Mouse (Mus musculus) G1E (cell line): ENCODE results near the gene Irak4. TPM values are rescaled to one million over a fixed set of nuclear protein-coding genes. Genes with fewer than 3 reads are reported as not detected.

ENCODE experiments used
- ATAC-seq: 2 replicates; pipeline ENCODE4 v1.8.0; 2016; ENCODE audit warnings: mild to moderate bottlenecking; ENCODE audit not compliant: insufficient number of reproducible peaks, poor library complexity, low FRiP score, severe bottlenecking; ENCODE audit errors: extremely low read depth
- DNase-seq: peaks from one replicate; pipeline ENCODE4 v3.0.0; 2012; ENCODE audit warnings: low spot score
- H3K27me3 ChIP-seq: 2 replicates; pipeline ENCODE4 v1.6.1; 2012; ENCODE audit warnings: mild to moderate bottlenecking, low read length, inconsistent platforms; ENCODE audit not compliant: insufficient read depth
- H3K36me3 ChIP-seq: replicated peaks from 2 replicates; pipeline ENCODE3; 2012; ENCODE audit warnings: mild to moderate bottlenecking, inconsistent platforms
- H3K4me1 ChIP-seq: 2 replicates; pipeline ENCODE4 v1.6.1; 2012; ENCODE audit warnings: low read depth, low read length, inconsistent platforms, mixed read lengths; ENCODE audit not compliant: insufficient read depth
- H3K4me3 ChIP-seq: 2 replicates; pipeline ENCODE4 v1.5.1; 2012; ENCODE audit warnings: low read depth, mild to moderate bottlenecking, inconsistent platforms, low read length, moderate library complexity, mixed read lengths
- H3K9me3 ChIP-seq: replicated peaks from 2 replicates; pipeline ENCODE4 v1.6.1; 2012; ENCODE audit warnings: inconsistent platforms
- CTCF ChIP-seq: IDR thresholded peaks from 2 replicates; pipeline ENCODE4 v1.5.1; 2012; ENCODE audit warnings: low read depth, low read length, inconsistent platforms, mixed read lengths
- GATA1 ChIP-seq: IDR thresholded peaks from 2 replicates; pipeline ENCODE4 v1.6.1; 2012; ENCODE audit warnings: borderline replicate concordance, low read length, inconsistent platforms, mixed read lengths
- GATA2 ChIP-seq: IDR thresholded peaks from 2 replicates; pipeline ENCODE4 v1.6.1; 2012; ENCODE audit warnings: low read depth, low read length, inconsistent platforms, borderline replicate concordance
- POLR2AphosphoS5 ChIP-seq: IDR thresholded peaks from 2 replicates; pipeline ENCODE4 v1.6.1; 2012; ENCODE audit warnings: low read depth, low read length, inconsistent platforms; ENCODE audit not compliant: insufficient replicate concordance
- TAL1 ChIP-seq: conservative IDR thresholded peaks from 2 replicates; pipeline ENCODE4 v1.6.1; 2012; ENCODE audit warnings: low read depth, low read length, inconsistent platforms, mixed read lengths
- polyA plus RNA-seq: library from polyadenylated mRNA; stranded (reverse); fragments of >175 nt; gene quantifications from 2 replicates; pipeline ENCODE4 v1.2.3, GENCODE M21; 2012
- total RNA-seq, 2 experiments: library from RNA; stranded (forward) in 1 of 2; stranded (reverse) in 1 of 2; fragments of 200-1000 nt in 1 of 2; fragments of >200 nt in 1 of 2; fragmentation: Nextera tagmentation in 1 of 2; gene quantifications; 2 replicates each; pipeline ENCODE4 v1.2.3; 2014 to 2017

Gene Irak4
- total and polyA plus RNA-seq, 3 experiments = 7.9 to 15.0 (median 10.4) TPM

GRCm38 (mm10) chr15:94558895-94559656, 15.6 kb downstream of the Irak4 start:
- H3K4me1 ChIP-seq = no peaks in the 10 kb centered on the region
- ATAC-seq (no peak), DNase-seq (no peak)
- no peaks in the 10 kb centered on the region for H3K27me3 ChIP-seq
- TF ChIP-seq TAL1 (no peak), POLR2AphosphoS5 (no peak), CTCF (no peak), GATA1 (no peak), GATA2 (no peak)
- peaks cover 67% of the 10 kb centered on the region for H3K36me3 ChIP-seq
- H3K9me3 ChIP-seq = no peaks in the 10 kb centered on the region
- no peak overlapping the region for H3K4me3 ChIP-seq

GRCm38 (mm10) chr15:94564909-94565308, 21.5 kb downstream of the Irak4 start:
- no peak for TF ChIP-seq GATA2
- no peak for TF ChIP-seq POLR2AphosphoS5
- TF ChIP-seq GATA1 = no peak
- ATAC-seq = no peak
- no peak for DNase-seq
- Histone ChIP-seq H3K9me3 (peaks cover 2% of the 10 kb centered on the region; the same call in 1 of the 2 replicates), H3K27me3 (no peaks in the 10 kb centered on the region), H3K4me3 (no peak overlapping the region), H3K36me3 (peaks cover 53% of the 10 kb centered on the region), H3K4me1 (no peaks in the 10 kb centered on the region)

- Histone ChIP-seq H3K9me3 (peaks cover 2% of the 10 kb centered on the region; the same call in 1 of the 2 replicates), H3K4me3 (no peak overlapping the region), H3K4me1 (no peaks in the 10 kb centered on the region), H3K36me3 (peaks cover 45% of the 10 kb centered on the region), H3K27me3 (no peaks in the 10 kb centered on the region)
- TF ChIP-seq GATA1 = no peak
- TF ChIP-seq POLR2AphosphoS5 = no peak
- TF ChIP-seq CTCF = no peak
- ATAC-seq = 0 out of 2 replicates have a peak, but pooled peaks have one; percentile 28
- DNase-seq = no peak
Observed at GRCm38 (mm10) chr15:94565854-94566253, 22.4 kb downstream of the Irak4 start.

GRCm38 (mm10) chr15:94568496-94569182, 25.2 kb downstream of the Irak4 start:
- DNase-seq = no peak
- no peaks in the 10 kb centered on the region for H3K27me3 ChIP-seq
- TF ChIP-seq POLR2AphosphoS5 = no peak
- TF ChIP-seq GATA2 = no peak
- TF ChIP-seq TAL1 = no peak
- TF ChIP-seq CTCF = no peak
- TF ChIP-seq GATA1 = no peak

GRCm38 (mm10) chr15:94571501-94571900, 28.1 kb downstream of the Irak4 start:
- Histone ChIP-seq H3K4me1 (no peaks in the 10 kb centered on the region), H3K36me3 (peaks cover 18% of the 10 kb centered on the region), H3K27me3 (no peaks in the 10 kb centered on the region), H3K4me3 (no peak overlapping the region), H3K9me3 (peaks cover 2% of the 10 kb centered on the region; the same call in 1 of the 2 replicates)
- ATAC-seq (no peak), DNase-seq (no peak)
- no peak for TF ChIP-seq POLR2AphosphoS5
- TF ChIP-seq TAL1 = no peak
- TF ChIP-seq GATA1 = no peak
- no peak for TF ChIP-seq GATA2
- no peak for TF ChIP-seq CTCF

More at GRCm38 (mm10) chr15:94568496-94569182, 25.2 kb downstream of the Irak4 start:
- Histone ChIP-seq H3K9me3 (peaks cover 2% of the 10 kb centered on the region; the same call in 1 of the 2 replicates), H3K4me1 (no peaks in the 10 kb centered on the region), H3K36me3 (peaks cover 33% of the 10 kb centered on the region), H3K4me3 (no peak overlapping the region)
- no peak for ATAC-seq

- H3K4me1 ChIP-seq = no peaks in the 10 kb centered on the region
- no peak for TF ChIP-seq POLR2AphosphoS5
- TF ChIP-seq TAL1 = no peak
- H3K4me3 ChIP-seq = no peak overlapping the region
- ATAC-seq (no peak), DNase-seq (no peak)
- H3K36me3 ChIP-seq = peaks cover 13% of the 10 kb centered on the region
- H3K27me3 ChIP-seq = no peaks in the 10 kb centered on the region
- H3K9me3 ChIP-seq = peaks cover 2% of the 10 kb centered on the region; the same call in 1 of the 2 replicates
Observed at GRCm38 (mm10) chr15:94572746-94573145, 29.3 kb downstream of the Irak4 start.
